Mouse (Mus musculus) T-helper 2 cell (primary cell): ENCODE results near the gene Mrpl11.
"Not testable (repeated sequence)": the region's sequence is repeated elsewhere in the genome, so short reads cannot be mapped to it uniquely, and the experiment has no call there.

Experiments used
- in situ Hi-C: fragments of 300-600 bp; cut with MboI, MseI; formaldehyde crosslinking; loops from one replicate; pipeline ENCODE4 v1.15.1; 2025; ENCODE audit warnings: high pct_unique_total_duplicates

Mrpl11 gene

GRCm38 (mm10) chr19:4961928-4962601, at the start of gene Mrpl11:
Mrpl11 (plus strand) TSS chr19:4962147.
- in situ Hi-C loops: no loop called here

- in situ Hi-C loops: no loop called here
Observed at GRCm38 (mm10) chr19:4915924-4916603, 45.9 kb upstream of the Mrpl11 start.

GRCm38 (mm10) chr19:4916827-4917226, 45.1 kb upstream of the Mrpl11 start:
- in situ Hi-C loops: no loop called here

GRCm38 (mm10) chr19:4919652-4920051, 42.3 kb upstream of the Mrpl11 start:
- in situ Hi-C loops: no loop called here

- in situ Hi-C loops: loop anchor here (5.0 kb wide), 1 partner anchor 38 kb away; no protein-coding TSS in a partner anchor
Observed at GRCm38 (mm10) chr19:4925121-4925860, 36.7 kb upstream of the Mrpl11 start.

GRCm38 (mm10) chr19:4927904-4928531, 33.9 kb upstream of the Mrpl11 start, which contains the start of gene Dpp3:
Dpp3 (minus strand) TSS chr19:4928287.
- in situ Hi-C loops: loop anchor here (5.0 kb wide), 1 partner anchor 41 kb away; no protein-coding TSS in a partner anchor

GRCm38 (mm10) chr19:4928781-4929180, 33.2 kb upstream of the Mrpl11 start:
- in situ Hi-C loops: loop anchor here (5.0 kb wide), 1 partner anchor 41 kb away; no protein-coding TSS in a partner anchor

- in situ Hi-C loops: no loop called here
Observed at GRCm38 (mm10) chr19:4936896-4937295, 25.1 kb upstream of the Mrpl11 start.

- in situ Hi-C loops: no loop called here
Observed at GRCm38 (mm10) chr19:4937444-4938310, 24.3 kb upstream of the Mrpl11 start.

- in situ Hi-C loops: loop anchor here (5.0 kb wide), 1 partner anchor 35 kb away; the partner anchor contains the start of gene Bbs1
Observed at GRCm38 (mm10) chr19:4942551-4943252, 19.2 kb upstream of the Mrpl11 start, which contains the start of gene Peli3. Peli3 (minus strand) TSS chr19:4943127.

- in situ Hi-C loops: loop anchor here (5.0 kb wide), 1 partner anchor 36 kb away; the partner anchor contains the start of gene Bbs1
Observed at GRCm38 (mm10) chr19:4943253-4943588, 18.7 kb upstream of the Mrpl11 start.

- in situ Hi-C loops: no loop called here
Observed at GRCm38 (mm10) chr19:4945540-4945939, 16.4 kb upstream of the Mrpl11 start.

- in situ Hi-C loops: not testable (repeated sequence)
Observed at GRCm38 (mm10) chr19:4948641-4949040, 13.3 kb upstream of the Mrpl11 start.

- in situ Hi-C loops: loop anchor here (5.0 kb wide), 1 partner anchor 321 kb away; no protein-coding TSS in a partner anchor
Observed at GRCm38 (mm10) chr19:4968236-4968635, 6.3 kb downstream of the Mrpl11 start.

- in situ Hi-C loops: no loop called here
Observed at GRCm38 (mm10) chr19:4981767-4982166, 19.8 kb downstream of the Mrpl11 start.

- in situ Hi-C loops: no loop called here
Observed at GRCm38 (mm10) chr19:4989013-4989412, 27.1 kb downstream of the Mrpl11 start.

GRCm38 (mm10) chr19:4989434-4990255, 27.7 kb downstream of the Mrpl11 start:
- in situ Hi-C loops: no loop called here

- in situ Hi-C loops: no loop called here
Observed at GRCm38 (mm10) chr19:4990256-4990625, 28.3 kb downstream of the Mrpl11 start, which contains the start of gene Npas4. Npas4 (minus strand) TSS chr19:4990316.

GRCm38 (mm10) chr19:4990716-4991115, 28.8 kb downstream of the Mrpl11 start:
- in situ Hi-C loops: no loop called here
